Mouse (Mus musculus): ENCODE measurements around the gene Evi5l. TPM values are rescaled to one million over a fixed set of nuclear protein-coding genes. Genes with fewer than 3 reads are reported as not detected.

Gene Evi5l
- polyA plus RNA-seq, 1 experiment from 2014 or later: 70.1 TPM

Other genes with a start within 250 kb of the Evi5l start
- not detected in 2 replicates for gene Cd209b, start 239.7 kb upstream of the Evi5l start, polyA plus RNA-seq (2016; fragmentation: Nextera tagmentation; extraction: Ambion mirVana)
- gene Cd209c, start 211.8 kb upstream of the Evi5l start, polyA plus RNA-seq (2016; fragmentation: Nextera tagmentation; extraction: Ambion mirVana): 0.23 and 0.53 TPM in 2 replicates
- not detected in 2 replicates for gene Cd209f, start 60.7 kb upstream of the Evi5l start, polyA plus RNA-seq (2016; fragmentation: Nextera tagmentation; extraction: Ambion mirVana)
- gene Cd209g, start 32.5 kb upstream of the Evi5l start, polyA plus RNA-seq (2016; fragmentation: Nextera tagmentation; extraction: Ambion mirVana): not detected in 2 replicates
- 39.2 and 42.0 TPM in 2 replicates for gene Prr36, start 50.9 kb downstream of the Evi5l start, polyA plus RNA-seq (2016; fragmentation: Nextera tagmentation; extraction: Ambion mirVana)
- gene Lrrc8e, start 60.3 kb downstream of the Evi5l start, polyA plus RNA-seq (2016; fragmentation: Nextera tagmentation; extraction: Ambion mirVana): 0.17 TPM in 1 of 2 replicates, not detected in the other
- gene Map2k7, start 72.2 kb downstream of the Evi5l start, polyA plus RNA-seq (2016; fragmentation: Nextera tagmentation; extraction: Ambion mirVana): 41.2 and 46.4 TPM in 2 replicates
- gene Gm49320, start 72.3 kb downstream of the Evi5l start, polyA plus RNA-seq (2016; fragmentation: Nextera tagmentation; extraction: Ambion mirVana): 1.4 and 2.0 TPM in 2 replicates
- 4.0 and 8.7 TPM in 2 replicates for gene Tgfbr3l, start 81.6 kb downstream of the Evi5l start, polyA plus RNA-seq (2016; fragmentation: Nextera tagmentation; extraction: Ambion mirVana)
- 57.3 and 60.2 TPM in 2 replicates for gene Snapc2, start 86.5 kb downstream of the Evi5l start, polyA plus RNA-seq (2016; fragmentation: Nextera tagmentation; extraction: Ambion mirVana)
- gene Ctxn1, start 92.7 kb downstream of the Evi5l start, polyA plus RNA-seq (2016; fragmentation: Nextera tagmentation; extraction: Ambion mirVana): 194 and 195 TPM in 2 replicates
- gene Timm44, start 109.3 kb downstream of the Evi5l start, polyA plus RNA-seq (2016; fragmentation: Nextera tagmentation; extraction: Ambion mirVana): 49.9 and 54.1 TPM in 2 replicates
- 22.3 and 24.1 TPM in 2 replicates for gene Ccl25, start 158.6 kb downstream of the Evi5l start, polyA plus RNA-seq (2016; fragmentation: Nextera tagmentation; extraction: Ambion mirVana)
- 248 and 251 TPM in 2 replicates for gene Elavl1, start 158.8 kb downstream of the Evi5l start, polyA plus RNA-seq (2016; fragmentation: Nextera tagmentation; extraction: Ambion mirVana)